Mouse (Mus musculus): ENCODE results near the gene Krt13. TPM values are rescaled to one million over a fixed set of nuclear protein-coding genes. Genes with fewer than 3 reads are reported as not detected.

The Krt13 gene
- total RNA-seq, 2 experiments from 2014 or later, result not detected

GRCm38 (mm10) chr11:100113742-100114029 is 7.7 kb downstream of the Krt13 start:
- no peak for DNase-seq (ENCODE audit: extremely low spot score in 1 of 2, low spot score in 1 of 2)

- no peak for DNase-seq (ENCODE audit: extremely low spot score in 1 of 2, low spot score in 1 of 2)
These were observed 8.2 kb downstream of the Krt13 start for GRCm38 (mm10) chr11:100112935-100113741.

GRCm38 (mm10) chr11:100105576-100106122 is 15.7 kb downstream of the Krt13 start, which contains the start of gene Krt36:
Gene Krt36, minus strand, starts transcription at chr11:100105626.
- no peak for DNase-seq (ENCODE audit: extremely low spot score in 1 of 2, low spot score in 1 of 2)

GRCm38 (mm10) chr11:100102693-100103429 is 18.5 kb downstream of the Krt13 start:
- DNase-seq (ENCODE audit: extremely low spot score in 1 of 2, low spot score in 1 of 2), result no peak

GRCm38 (mm10) chr11:100100391-100100790 is 21.0 kb downstream of the Krt13 start:
- DNase-seq (ENCODE audit: extremely low spot score in 1 of 2, low spot score in 1 of 2), result no peak

- no peak for DNase-seq (ENCODE audit: extremely low spot score in 1 of 2, low spot score in 1 of 2)
These were observed 23.5 kb downstream of the Krt13 start for GRCm38 (mm10) chr11:100097819-100098218.

GRCm38 (mm10) chr11:100096141-100096540 is 25.2 kb downstream of the Krt13 start, which contains the start of gene Krt35:
Gene Krt35, minus strand, starts transcription at chr11:100096241.
- no peak for DNase-seq (ENCODE audit: extremely low spot score in 1 of 2, low spot score in 1 of 2)

GRCm38 (mm10) chr11:100088378-100089025 is 32.9 kb downstream of the Krt13 start:
- no peak for DNase-seq (ENCODE audit: extremely low spot score in 1 of 2, low spot score in 1 of 2)

GRCm38 (mm10) chr11:100087861-100088260 is 33.5 kb downstream of the Krt13 start, which contains the start of gene Krt32:
Gene Krt32, minus strand, starts transcription at chr11:100088226.
- no peak for DNase-seq (ENCODE audit: extremely low spot score in 1 of 2, low spot score in 1 of 2)

GRCm38 (mm10) chr11:100073873-100074272 is 47.5 kb downstream of the Krt13 start:
- no peak for DNase-seq (ENCODE audit: extremely low spot score in 1 of 2, low spot score in 1 of 2)

Other genes starting within 250 kb of the Krt13 start
- gene Krtap9-1, start 248.2 kb downstream of the Krt13 start, total RNA-seq (2021), result not detected
- gene Gm11567, start 242.4 kb downstream of the Krt13 start, total RNA-seq (2021), result not detected
- not detected for gene Krtap31-1, start 213.6 kb downstream of the Krt13 start, total RNA-seq (2021)
- gene Gm11565, start 206.8 kb downstream of the Krt13 start, total RNA-seq (2021), result not detected
- not detected for gene Krtap31-2, start 185.3 kb downstream of the Krt13 start, total RNA-seq (2021)
- not detected for gene Krtap9-5, start 173.1 kb downstream of the Krt13 start, total RNA-seq (2021)
- not detected for gene Krtap29-1, start 142.5 kb downstream of the Krt13 start, total RNA-seq (2021)
- gene Krtap16-1, start 135.0 kb downstream of the Krt13 start, total RNA-seq (2021), result not detected
- not detected for gene Krtap17-1, start 127.6 kb downstream of the Krt13 start, total RNA-seq (2021)
- gene Krt33a, start 105.4 kb downstream of the Krt13 start, total RNA-seq (2021), result not detected
- not detected for gene Krt33b, start 91.7 kb downstream of the Krt13 start, total RNA-seq (2021)
- gene Krt34, start 80.0 kb downstream of the Krt13 start, total RNA-seq (2021), result not detected
- gene Krt31, start 71.0 kb downstream of the Krt13 start, total RNA-seq (2021), result not detected
- not detected for gene Krt32, start 33.3 kb downstream of the Krt13 start, total RNA-seq (2021)
- not detected for gene Krt35, start 25.3 kb downstream of the Krt13 start, total RNA-seq (2021)
- not detected for gene Krt36, start 15.9 kb downstream of the Krt13 start, total RNA-seq (2021)
- gene Krt15, start 14.4 kb upstream of the Krt13 start, total RNA-seq (2021), result under 1 TPM in 1 of 2 experiments, not detected in 1; 0.98 TPM
- gene Krt19, start 27.1 kb upstream of the Krt13 start, total RNA-seq (2021), result under 1 TPM in 1 of 2 experiments, not detected in 1; 0.34 TPM
- 1 to 10 TPM; 2.1 to 4.0 TPM for gene Krt9, start 71.7 kb upstream of the Krt13 start, total RNA-seq (2021)
- gene Krt14, start 86.0 kb upstream of the Krt13 start, total RNA-seq (2021), result not detected
- not detected for gene Krt16, start 127.3 kb upstream of the Krt13 start, total RNA-seq (2021)
- gene Krt17, start 139.5 kb upstream of the Krt13 start, total RNA-seq (2021), result not detected
- gene Krt42, start 148.3 kb upstream of the Krt13 start, total RNA-seq (2021), result not detected
- gene Eif1, start 198.3 kb upstream of the Krt13 start, total RNA-seq (2021), result 100 to 1,000 TPM; 723 to 806 TPM
- gene Gast, start 212.8 kb upstream of the Krt13 start, total RNA-seq (2021), result not detected
- 100 to 1,000 TPM; 125 to 143 TPM for gene Hap1, start 234.6 kb upstream of the Krt13 start, total RNA-seq (2021)

Data from layer of hippocampus, postnatal 25 days (tissue).